Mouse (Mus musculus) adrenal gland, postnatal 36 days (tissue): ENCODE results near the gene Rpl13a. TPM values are rescaled to one million over a fixed set of nuclear protein-coding genes. Genes with fewer than 3 reads are reported as not detected.
A peak's percentile ranks its signal among the peaks of the same experiment; 100 is the strongest.
"Not testable (repeated sequence)": the region's sequence is repeated elsewhere in the genome, so short reads cannot be mapped to it uniquely, and the experiment has no call there.

Experiments used
- DNase-seq, 2 experiments: peaks; one replicate each; pipeline ENCODE4 v3.0.0; 2021; ENCODE audit warnings: mixed read lengths in 1 of 2
- total RNA-seq, 2 experiments: library from RNA; stranded (reverse); gene quantifications; 2 replicates each; pipeline ENCODE4 v1.2.3; 2021

The Rpl13a gene
- total RNA-seq, 2 experiments from 2014 or later, result 1,621 to 1,757 TPM

DNA sequence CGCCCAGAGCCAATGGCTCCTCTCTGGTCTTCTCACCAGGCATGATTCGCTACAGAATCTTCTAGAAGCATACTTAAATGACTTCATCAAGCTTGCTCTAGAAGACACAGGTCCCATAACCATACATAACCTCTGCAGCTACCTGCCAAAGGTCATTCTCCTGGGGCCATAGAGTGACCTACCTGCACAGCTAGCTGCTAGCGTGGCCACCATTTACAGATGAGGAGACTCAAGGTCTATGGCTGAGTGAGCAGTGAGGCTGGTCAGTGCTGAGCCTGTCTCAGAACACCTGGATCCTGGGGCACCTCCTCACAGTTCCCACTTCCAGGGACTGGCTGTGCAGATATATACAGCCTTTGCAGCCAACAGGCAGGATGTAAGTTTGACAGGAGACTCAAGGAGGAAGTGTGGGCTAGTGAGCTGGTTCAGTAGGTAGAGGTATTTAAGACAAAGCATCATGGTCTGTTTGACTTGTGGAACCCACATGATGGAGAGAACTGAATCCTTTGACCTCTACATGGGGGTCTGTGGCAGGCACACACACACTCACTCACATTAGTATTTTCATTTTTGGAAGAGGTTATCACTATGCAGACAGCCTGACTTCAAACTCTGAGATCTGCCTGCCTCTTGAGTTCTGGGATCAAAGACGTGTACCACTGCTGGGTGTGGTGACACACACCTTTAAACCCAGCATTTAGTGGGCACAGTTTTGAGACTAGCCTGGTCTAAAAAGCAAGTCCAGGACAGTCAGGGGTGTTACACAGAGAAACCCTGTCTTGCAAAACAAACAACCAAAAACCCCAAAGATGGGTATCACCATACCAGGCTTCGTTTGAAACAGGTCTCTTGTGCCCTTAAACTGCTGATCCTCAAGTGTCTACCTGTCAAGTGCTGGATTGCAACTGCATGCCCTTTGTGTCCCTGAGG lies 8.5 kb downstream of the Rpl13a start:
- no peak for DNase-seq

- no peak for DNase-seq
Observed at GRCm38 (mm10) chr7:45118336-45118735, 10.2 kb downstream of the Rpl13a start.

DNA sequence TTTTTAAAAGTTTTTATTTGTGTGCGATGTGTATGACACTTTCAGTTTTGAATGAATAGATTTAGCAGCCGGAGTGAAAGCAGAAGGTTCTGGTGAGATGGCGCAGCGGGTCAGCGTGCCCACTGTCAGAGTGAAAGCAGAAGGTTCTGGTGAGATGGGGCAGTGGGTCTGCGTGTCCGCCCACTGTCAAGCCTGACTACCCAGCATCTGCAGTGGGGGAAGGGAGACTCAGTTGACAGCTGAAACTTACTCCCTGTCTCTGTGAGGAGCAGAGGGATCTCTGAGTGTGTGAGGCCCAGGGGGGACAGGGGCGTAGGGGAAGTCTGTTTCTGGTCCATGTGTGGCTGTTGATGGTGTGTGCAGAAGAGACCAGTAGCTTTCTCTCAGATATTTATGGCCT lies 11.0 kb downstream of the Rpl13a start:
- DNase-seq, result no peak

GRCm38 (mm10) chr7:45113476-45113875 lies 15.1 kb downstream of the Rpl13a start:
- DNase-seq, result no peak

DNA sequence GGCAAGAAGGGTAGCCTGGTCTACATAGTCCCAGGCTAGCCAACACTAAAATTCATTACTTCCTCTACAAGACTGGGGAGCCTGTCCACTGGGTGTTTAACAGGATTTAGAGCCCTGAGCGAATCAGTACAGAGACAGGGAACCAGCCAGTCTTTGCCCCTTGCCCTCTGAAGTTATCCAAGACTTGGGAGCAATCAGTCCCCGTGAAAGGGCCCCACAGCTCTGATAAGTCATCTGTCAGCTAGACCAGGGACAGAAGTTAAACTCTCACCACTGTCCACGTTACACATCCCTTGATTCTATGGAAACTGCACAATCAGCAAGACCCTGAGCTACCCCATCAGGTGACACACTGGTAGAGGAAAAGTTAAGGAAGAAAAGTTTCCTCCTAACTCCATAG lies 16.0 kb downstream of the Rpl13a start:
- no peak for DNase-seq

- DNase-seq, result no peak
Observed at GRCm38 (mm10) chr7:45111940-45112339, 16.6 kb downstream of the Rpl13a start.

GRCm38 (mm10) chr7:45110089-45110488 lies 18.5 kb downstream of the Rpl13a start:
- DNase-seq, result not testable (repeated sequence)

- DNase-seq, result no peak
Observed at GRCm38 (mm10) chr7:45107052-45107645, 21.4 kb downstream of the Rpl13a start.

DNA sequence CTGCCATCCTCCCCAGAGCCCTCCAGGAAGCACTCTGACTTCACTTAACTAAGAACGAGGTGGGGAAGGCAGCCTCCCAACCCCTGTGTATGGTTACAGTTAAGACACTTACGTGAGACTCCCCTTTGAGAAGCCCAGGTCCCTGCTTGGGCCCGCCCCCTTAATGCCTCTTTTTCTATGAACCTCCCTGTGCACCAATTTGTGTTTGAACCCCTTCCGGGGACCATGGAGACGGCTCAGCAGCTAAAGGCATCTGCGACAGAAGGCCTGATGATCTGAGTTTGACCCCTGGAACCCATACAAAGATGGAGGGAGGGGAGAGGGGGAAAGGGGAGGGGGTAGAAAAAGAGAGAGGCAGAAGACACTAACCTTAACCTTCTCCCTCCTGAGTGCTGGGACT lies 22.1 kb downstream of the Rpl13a start:
- no peak for DNase-seq

- DNase-seq, result no peak
Observed at GRCm38 (mm10) chr7:45105491-45105890, 23.1 kb downstream of the Rpl13a start.

DNA sequence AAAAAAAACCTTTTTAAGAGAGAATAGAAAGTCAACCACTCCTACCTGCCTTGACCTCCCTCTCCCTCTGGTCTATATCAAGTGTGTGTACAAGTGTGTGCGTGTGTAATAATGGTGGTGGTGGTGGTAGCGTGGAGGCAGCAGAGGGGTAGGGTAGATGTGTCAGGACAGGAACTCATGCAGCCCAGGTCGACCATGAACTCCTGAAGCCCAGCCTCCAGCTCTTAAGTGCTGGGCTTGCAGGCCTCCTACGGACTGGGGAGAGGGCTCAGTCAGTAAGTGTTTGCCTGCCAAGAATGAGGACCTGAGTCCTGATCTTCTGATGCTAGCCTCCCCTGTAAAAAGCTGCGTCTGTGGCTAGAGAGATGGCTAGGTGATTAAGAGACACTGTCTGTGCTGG lies 23.6 kb downstream of the Rpl13a start:
- DNase-seq, result no peak

DNA sequence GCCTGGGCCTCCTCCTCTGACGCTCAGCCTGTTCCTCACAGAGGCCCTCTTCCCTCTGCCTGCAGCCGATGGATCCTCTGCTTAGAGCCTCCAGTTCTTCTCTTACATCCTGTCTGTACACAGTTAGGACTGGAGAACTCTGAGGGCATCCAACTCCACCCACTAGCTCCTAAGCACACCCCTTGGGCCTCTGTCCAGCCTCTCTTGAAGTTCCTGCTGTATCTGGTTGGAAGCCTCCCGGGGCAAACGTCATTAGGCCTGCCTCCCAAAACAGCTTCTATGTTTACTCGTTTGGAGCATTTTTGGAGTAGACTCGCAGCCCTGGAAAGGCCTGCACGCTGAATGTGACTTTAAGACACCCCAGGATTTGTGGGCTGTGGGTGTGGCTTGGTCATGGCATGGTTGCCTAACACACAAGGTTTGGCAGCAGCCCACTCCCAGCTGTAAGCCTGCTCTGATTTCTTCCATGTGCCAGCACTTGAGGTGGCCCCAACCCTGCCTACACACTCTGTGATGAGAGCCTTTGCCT lies 24.8 kb downstream of the Rpl13a start, which contains the start of gene Fcgrt:
Gene Fcgrt, minus strand, starts transcription at position 200 of the 529 bp plus-strand sequence.
- peak; percentile 93 to 94 for DNase-seq

- peak in 1 of 2 experiments; percentile 53 for DNase-seq
Observed at GRCm38 (mm10) chr7:45102940-45103585, 25.5 kb downstream of the Rpl13a start.

DNA sequence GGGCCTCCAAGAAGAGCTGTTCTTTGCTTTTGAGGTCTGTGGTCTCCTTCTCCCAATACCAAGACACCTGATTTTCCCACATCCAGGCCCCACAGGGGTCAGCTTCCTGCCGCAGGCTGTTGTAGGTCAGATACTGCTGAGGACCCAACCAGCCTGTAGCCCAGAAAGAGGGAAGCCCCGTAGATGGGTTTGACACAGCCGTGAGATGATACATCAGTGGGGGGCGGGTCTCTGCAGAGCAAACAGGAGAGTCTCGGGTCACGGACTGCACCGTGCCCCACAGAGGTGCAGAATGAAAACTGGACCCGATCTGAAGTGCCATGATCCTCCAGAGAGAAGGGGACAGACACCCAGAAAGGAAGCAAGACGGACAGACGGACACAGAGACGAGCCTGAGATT lies 26.1 kb downstream of the Rpl13a start:
- DNase-seq, result no peak

DNA sequence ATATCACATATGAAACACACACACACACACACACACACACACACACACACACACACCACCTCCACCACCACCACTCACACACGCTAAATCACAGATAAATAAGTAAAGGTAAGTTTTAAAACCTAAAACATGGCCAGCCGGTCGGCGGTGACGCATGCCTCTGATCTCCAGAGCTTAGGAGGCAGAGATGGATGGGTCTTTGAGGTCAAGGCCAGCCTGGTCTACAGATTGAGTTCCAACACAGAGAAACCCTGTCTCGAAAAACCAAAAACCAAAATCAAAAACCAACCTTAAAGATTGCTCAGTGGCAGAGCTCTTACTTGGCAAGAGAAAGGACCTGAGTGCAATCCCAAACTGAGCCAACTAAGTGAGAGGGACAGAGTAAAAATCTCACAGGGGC lies 28.5 kb downstream of the Rpl13a start:
- DNase-seq, result peak; percentile 66 to 72

GRCm38 (mm10) chr7:45098541-45099240 lies 29.9 kb downstream of the Rpl13a start:
- DNase-seq, result no peak

- no peak for DNase-seq
Observed at GRCm38 (mm10) chr7:45097479-45097878, 31.1 kb downstream of the Rpl13a start.

- not testable (repeated sequence) for DNase-seq
Observed at GRCm38 (mm10) chr7:45095965-45096364, 32.6 kb downstream of the Rpl13a start.

DNA sequence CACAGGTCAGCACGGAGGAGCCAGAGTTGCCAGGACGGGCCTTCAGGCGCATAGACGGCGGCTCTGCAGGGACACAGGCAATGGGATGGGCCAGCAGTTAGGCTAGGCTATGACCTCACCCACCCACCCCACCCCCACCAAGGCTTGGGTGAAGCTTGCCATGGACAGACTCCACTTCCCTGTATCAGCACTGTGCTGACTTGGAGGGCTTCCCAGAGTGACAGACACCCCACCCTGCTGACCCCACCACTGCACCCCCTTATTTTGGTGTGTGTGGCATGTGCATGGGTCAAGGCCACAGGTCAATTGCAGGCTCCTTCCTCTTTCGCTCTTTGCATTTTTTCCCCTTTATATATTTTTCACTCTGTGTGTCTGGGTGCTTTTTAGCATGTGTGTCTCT lies 33.2 kb downstream of the Rpl13a start:
- DNase-seq, result no peak

DNA sequence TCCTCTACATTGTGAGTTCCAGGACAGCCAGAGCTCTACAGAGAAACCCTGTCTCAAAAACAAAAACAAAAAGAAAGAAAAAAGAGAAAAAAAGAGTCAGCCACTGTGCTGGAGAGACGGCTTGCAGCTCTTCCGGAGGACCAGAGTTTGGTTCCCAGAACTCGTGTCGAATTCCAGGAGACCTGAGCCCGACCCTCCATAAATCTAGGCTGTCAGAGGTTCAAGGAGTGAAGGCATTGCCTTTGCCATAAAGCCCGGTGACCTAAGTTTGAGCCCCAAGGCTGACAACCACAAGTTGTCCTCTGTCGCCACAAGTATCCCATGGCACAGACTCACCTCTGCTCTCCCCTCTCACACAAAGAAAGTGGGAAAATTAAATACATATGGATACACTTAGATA lies 34.4 kb downstream of the Rpl13a start:
- DNase-seq, result no peak

DNA sequence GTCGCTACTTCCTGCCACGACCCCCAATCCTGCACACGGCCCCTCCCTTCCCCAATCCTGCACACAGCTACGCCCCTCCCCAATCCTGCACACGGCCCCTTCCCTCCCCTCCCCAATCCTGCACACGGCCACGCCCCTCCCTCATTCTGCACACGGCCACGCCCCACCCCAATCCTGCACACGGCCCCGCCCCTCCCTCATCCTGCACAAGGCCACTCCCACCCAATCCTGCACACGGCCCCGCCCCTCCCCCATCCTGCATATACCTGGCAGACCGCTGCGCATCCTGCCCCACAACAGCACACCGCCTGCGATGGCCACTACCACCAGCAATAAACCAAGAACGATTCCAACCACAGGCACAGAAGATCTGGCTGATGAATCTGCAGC lies 35.0 kb downstream of the Rpl13a start:
- no peak for DNase-seq
